Mouse (Mus musculus): ENCODE measurements around the gene Stat2. TPM values are rescaled to one million over a fixed set of nuclear protein-coding genes. Genes with fewer than 3 reads are reported as not detected.

Stat2 gene
- polyA plus RNA-seq (2014; fragmentation: Nextera tagmentation; extraction: Ambion mirVana), result 12.0 and 12.8 TPM in 2 replicates

DNA sequence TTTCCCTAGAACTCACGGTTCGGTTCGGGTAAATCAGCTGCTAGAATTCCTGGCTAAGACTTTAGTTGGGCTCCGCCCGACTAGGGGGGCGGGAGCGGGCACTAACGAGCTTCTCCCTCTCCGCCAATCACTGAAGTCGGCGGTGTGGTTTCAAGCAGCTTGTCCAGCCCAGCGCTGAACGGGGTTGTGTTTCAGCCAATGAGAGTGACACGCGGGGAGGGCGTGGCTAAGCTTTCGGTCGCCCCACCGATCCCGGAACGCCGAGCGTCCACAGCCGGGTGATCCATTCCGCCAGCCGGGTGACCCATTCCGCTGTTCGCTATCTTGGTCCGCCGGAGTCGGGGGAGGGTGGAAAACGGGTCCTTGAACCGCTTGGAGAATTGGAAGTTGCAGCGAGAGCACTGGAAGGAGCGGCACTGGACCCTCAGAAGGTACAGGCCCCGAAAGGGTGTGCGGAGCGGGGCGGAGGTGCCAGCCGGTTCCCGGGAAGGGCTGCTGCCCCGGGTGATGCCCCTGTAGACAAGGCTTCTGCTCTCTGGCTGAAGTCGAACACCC is at the start of gene Stat2:
Gene Stat2 (plus strand): TSS at position 273 of the 555 bp plus-strand sequence.
- H3K27ac ChIP-seq (ENCODE audit: low read depth), result peak within 1 kb of the TSS; percentile 74
- under 1% methylated on average over 43 of the region's 43 CpGs for WGBS
- DNase-seq (ENCODE audit: low spot score), result peak; percentile 96
- no peaks in the 10 kb centered on the region for H3K27me3 ChIP-seq (replicated peaks; ENCODE audit: control insufficient read depth, insufficient read depth, low read length)
- peak within 1 kb of the TSS; percentile 79 for H3K4me2 ChIP-seq (ENCODE audit: low read length)
- peak within 1 kb of the TSS; percentile 78 for H3K4me3 ChIP-seq (ENCODE audit: low read depth, low read length)
- peak within 1 kb of the TSS; percentile 64 for H3K9ac ChIP-seq (ENCODE audit: low read length)
- no peaks in the 10 kb centered on the region; the same call in 1 of the 2 replicates for H3K4me1 ChIP-seq (replicated peaks; ENCODE audit: control insufficient read depth, insufficient read depth, low read length)
- H3K36me3 ChIP-seq (ENCODE audit: control insufficient read depth, insufficient read depth, low read length), result no peaks in the 10 kb centered on the region
- no peaks in the 10 kb centered on the region for H3K9me3 ChIP-seq (ENCODE audit: control insufficient read depth, low read length)
- peak; percentile 100 for ATAC-seq (replicated peaks; ENCODE audit: low FRiP score, low TSS enrichment, low read depth)

DNA sequence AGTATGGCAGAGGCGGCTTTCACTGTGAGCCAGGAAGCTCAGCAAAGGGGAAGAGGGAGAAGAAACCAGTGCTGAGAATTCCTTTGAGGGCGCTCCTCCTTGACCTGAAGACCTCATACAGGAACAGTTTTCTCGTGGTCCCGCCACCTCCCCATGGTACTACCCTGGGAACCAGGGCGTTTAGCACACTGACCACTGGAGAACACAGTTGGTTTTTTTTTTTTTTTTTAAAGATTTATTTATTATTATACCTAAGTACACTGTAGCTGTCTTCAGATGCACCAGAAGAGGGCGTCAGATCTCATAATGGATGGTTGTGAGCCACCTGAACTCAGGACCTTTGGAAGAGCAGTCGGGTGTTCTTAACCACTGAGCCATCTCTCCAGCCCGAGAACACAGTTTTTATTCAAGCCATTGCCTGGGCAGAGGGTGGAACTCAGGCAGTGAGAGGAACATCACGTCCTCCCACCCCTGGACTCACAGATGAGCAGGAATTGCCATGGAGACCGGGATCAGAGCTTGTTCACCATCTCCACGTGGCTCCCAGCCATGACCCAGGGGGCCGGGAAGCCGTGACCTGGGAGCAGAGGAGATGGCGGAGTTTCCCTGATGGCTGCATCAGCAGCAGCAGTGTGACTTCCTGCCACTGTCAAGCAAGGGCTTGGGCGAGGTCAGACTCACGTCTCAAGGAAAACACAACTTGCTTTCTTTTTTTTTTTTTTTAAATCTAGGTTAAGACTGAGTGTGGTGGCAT is 48.6 kb upstream of the Stat2 start:
- WGBS, result 61% methylated on average over 16 of the region's 16 CpGs
- Histone ChIP-seq H3K4me2 (ENCODE audit: low read length) (no peak overlapping the region), H3K27me3 (replicated peaks; ENCODE audit: control insufficient read depth, insufficient read depth, low read length) (no peaks in the 10 kb centered on the region), H3K9me3 (ENCODE audit: control insufficient read depth, low read length) (no peaks in the 10 kb centered on the region), H3K27ac (ENCODE audit: low read depth) (no peak overlapping the region), H3K9ac (ENCODE audit: low read length) (no peak overlapping the region), H3K4me3 (ENCODE audit: low read depth, low read length) (no peak overlapping the region), H3K4me1 (replicated peaks; ENCODE audit: control insufficient read depth, insufficient read depth, low read length) (no peaks in the 10 kb centered on the region), H3K36me3 (ENCODE audit: control insufficient read depth, insufficient read depth, low read length) (no peaks in the 10 kb centered on the region)
- DNase-seq (ENCODE audit: low spot score), result no peak
- no peak for ATAC-seq (replicated peaks; ENCODE audit: low FRiP score, low TSS enrichment, low read depth)

DNA sequence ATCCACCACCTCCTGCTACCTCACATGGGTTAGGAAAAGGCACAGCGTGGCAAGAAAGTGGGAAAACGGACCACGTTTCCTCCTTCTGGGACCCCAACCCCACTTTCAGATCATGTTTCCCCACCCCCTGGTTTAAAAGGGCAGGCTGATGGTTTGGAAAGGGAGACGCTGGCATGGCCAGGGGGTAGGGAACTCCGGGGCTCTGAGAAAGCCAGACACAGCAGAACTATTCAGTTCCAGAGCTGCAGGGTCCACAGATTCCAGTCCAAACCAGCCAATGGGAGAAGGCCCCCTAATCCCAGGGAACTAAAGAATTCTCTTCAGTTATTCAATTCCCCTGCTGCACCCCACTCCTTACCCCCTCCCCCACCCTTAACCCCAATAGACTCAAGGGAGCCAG is 45.3 kb upstream of the Stat2 start:
- Histone ChIP-seq H3K4me3 (ENCODE audit: low read depth, low read length) (no peak overlapping the region), H3K9ac (ENCODE audit: low read length) (no peak overlapping the region), H3K36me3 (ENCODE audit: control insufficient read depth, insufficient read depth, low read length) (no peaks in the 10 kb centered on the region), H3K27me3 (replicated peaks; ENCODE audit: control insufficient read depth, insufficient read depth, low read length) (no peaks in the 10 kb centered on the region), H3K4me2 (ENCODE audit: low read length) (no peak overlapping the region), H3K27ac (ENCODE audit: low read depth) (no peak overlapping the region), H3K4me1 (replicated peaks; ENCODE audit: control insufficient read depth, insufficient read depth, low read length) (no peaks in the 10 kb centered on the region), H3K9me3 (ENCODE audit: control insufficient read depth, low read length) (no peaks in the 10 kb centered on the region)
- WGBS, result 50% methylated on average over 5 of the region's 5 CpGs
- DNase-seq (ENCODE audit: low spot score) (no peak), ATAC-seq (replicated peaks; ENCODE audit: low FRiP score, low TSS enrichment, low read depth) (no peak)

GRCm38 (mm10) chr10:128225538-128225937 is 44.8 kb upstream of the Stat2 start, which contains the start of gene Mip:
Gene Mip (plus strand): TSS chr10:128225838.
- no peak within 1 kb of the TSS for H3K4me2 ChIP-seq (ENCODE audit: low read length)
- no peak within 1 kb of the TSS for H3K9ac ChIP-seq (ENCODE audit: low read length)
- no peaks in the 10 kb centered on the region for H3K36me3 ChIP-seq (ENCODE audit: control insufficient read depth, insufficient read depth, low read length)
- WGBS, result 48% methylated on average over 4 of the region's 4 CpGs
- no peaks in the 10 kb centered on the region for H3K9me3 ChIP-seq (ENCODE audit: control insufficient read depth, low read length)
- H3K27ac ChIP-seq (ENCODE audit: low read depth), result no peak within 1 kb of the TSS
- H3K4me1 ChIP-seq (replicated peaks; ENCODE audit: control insufficient read depth, insufficient read depth, low read length), result no peaks in the 10 kb centered on the region
- ATAC-seq (replicated peaks; ENCODE audit: low FRiP score, low TSS enrichment, low read depth) (no peak), DNase-seq (ENCODE audit: low spot score) (no peak)
- no peaks in the 10 kb centered on the region for H3K27me3 ChIP-seq (replicated peaks; ENCODE audit: control insufficient read depth, insufficient read depth, low read length)
- no peak within 1 kb of the TSS for H3K4me3 ChIP-seq (ENCODE audit: low read depth, low read length)

DNA sequence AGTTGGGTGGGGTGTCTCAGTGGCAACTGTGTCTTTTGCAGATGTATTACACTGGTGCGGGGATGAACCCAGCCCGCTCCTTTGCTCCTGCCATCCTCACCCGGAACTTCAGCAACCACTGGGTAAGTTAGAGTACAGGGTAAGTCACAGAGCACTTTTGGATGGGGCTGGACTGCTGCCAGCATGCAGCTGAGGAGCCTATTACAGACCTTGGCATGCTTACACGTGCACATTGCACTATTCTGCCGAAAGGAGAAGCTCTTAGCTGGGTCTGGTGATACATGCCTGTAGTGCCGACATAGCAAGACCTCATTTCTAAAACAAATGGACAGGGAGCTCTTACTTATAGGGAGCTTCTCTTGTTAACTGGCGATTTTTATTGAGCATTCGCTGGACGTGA is 42.8 kb upstream of the Stat2 start:
- no peak for ATAC-seq (replicated peaks; ENCODE audit: low FRiP score, low TSS enrichment, low read depth)
- no peaks in the 10 kb centered on the region for H3K27me3 ChIP-seq (replicated peaks; ENCODE audit: control insufficient read depth, insufficient read depth, low read length)
- H3K27ac ChIP-seq (ENCODE audit: low read depth), result no peak overlapping the region
- no peaks in the 10 kb centered on the region for H3K9me3 ChIP-seq (ENCODE audit: control insufficient read depth, low read length)
- peaks cover 8% of the 10 kb centered on the region for H3K4me1 ChIP-seq (replicated peaks; ENCODE audit: control insufficient read depth, insufficient read depth, low read length)
- H3K36me3 ChIP-seq (ENCODE audit: control insufficient read depth, insufficient read depth, low read length), result no peaks in the 10 kb centered on the region
- WGBS, result 79% methylated on average over 9 of the region's 9 CpGs
- H3K4me3 ChIP-seq (ENCODE audit: low read depth, low read length), result no peak overlapping the region
- no peak overlapping the region for H3K9ac ChIP-seq (ENCODE audit: low read length)
- no peak for DNase-seq (ENCODE audit: low spot score)
- no peak overlapping the region for H3K4me2 ChIP-seq (ENCODE audit: low read length)

GRCm38 (mm10) chr10:128228009-128228408 is 42.4 kb upstream of the Stat2 start:
- Histone ChIP-seq H3K4me2 (ENCODE audit: low read length) (no peak overlapping the region), H3K9ac (ENCODE audit: low read length) (no peak overlapping the region), H3K4me3 (ENCODE audit: low read depth, low read length) (no peak overlapping the region), H3K9me3 (ENCODE audit: control insufficient read depth, low read length) (no peaks in the 10 kb centered on the region), H3K36me3 (ENCODE audit: control insufficient read depth, insufficient read depth, low read length) (no peaks in the 10 kb centered on the region), H3K27me3 (replicated peaks; ENCODE audit: control insufficient read depth, insufficient read depth, low read length) (no peaks in the 10 kb centered on the region), H3K4me1 (replicated peaks; ENCODE audit: control insufficient read depth, insufficient read depth, low read length) (peaks cover 8% of the 10 kb centered on the region), H3K27ac (ENCODE audit: low read depth) (no peak overlapping the region)
- no peak for DNase-seq (ENCODE audit: low spot score)
- 93% methylated on average over 8 of the region's 8 CpGs for WGBS
- no peak for ATAC-seq (replicated peaks; ENCODE audit: low FRiP score, low TSS enrichment, low read depth)

GRCm38 (mm10) chr10:128230582-128230981 is 39.8 kb upstream of the Stat2 start:
- Histone ChIP-seq H3K4me3 (ENCODE audit: low read depth, low read length) (no peak overlapping the region), H3K27me3 (replicated peaks; ENCODE audit: control insufficient read depth, insufficient read depth, low read length) (no peaks in the 10 kb centered on the region), H3K4me2 (ENCODE audit: low read length) (no peak overlapping the region; the same call in 1 of the 2 replicates), H3K36me3 (ENCODE audit: control insufficient read depth, insufficient read depth, low read length) (0 out of 2 replicates have a peak, but pooled peaks cover 11% of the 10 kb centered on the region), H3K9ac (ENCODE audit: low read length) (no peak overlapping the region), H3K4me1 (replicated peaks; ENCODE audit: control insufficient read depth, insufficient read depth, low read length) (peaks cover 8% of the 10 kb centered on the region), H3K9me3 (ENCODE audit: control insufficient read depth, low read length) (no peaks in the 10 kb centered on the region), H3K27ac (ENCODE audit: low read depth) (peak overlapping the region; percentile 93; the same call in 1 of the 2 replicates)
- DNase-seq (ENCODE audit: low spot score) (no peak), ATAC-seq (replicated peaks; ENCODE audit: low FRiP score, low TSS enrichment, low read depth) (no peak)
- WGBS, result 67% methylated on average over 12 of the region's 12 CpGs

- Histone ChIP-seq H3K9me3 (ENCODE audit: control insufficient read depth, low read length) (no peaks in the 10 kb centered on the region), H3K9ac (ENCODE audit: low read length) (peak overlapping the region; percentile 62), H3K36me3 (ENCODE audit: control insufficient read depth, insufficient read depth, low read length) (0 out of 2 replicates have a peak, but pooled peaks cover 11% of the 10 kb centered on the region), H3K27ac (ENCODE audit: low read depth) (peak overlapping the region; percentile 93; the same call in 1 of the 2 replicates), H3K27me3 (replicated peaks; ENCODE audit: control insufficient read depth, insufficient read depth, low read length) (no peaks in the 10 kb centered on the region), H3K4me3 (ENCODE audit: low read depth, low read length) (peak overlapping the region; percentile 58), H3K4me1 (replicated peaks; ENCODE audit: control insufficient read depth, insufficient read depth, low read length) (peaks cover 8% of the 10 kb centered on the region), H3K4me2 (ENCODE audit: low read length) (peak overlapping the region; percentile 70)
- 9% methylated on average over 5 of the region's 5 CpGs for WGBS
- no peak for DNase-seq (ENCODE audit: low spot score)
- no peak for ATAC-seq (replicated peaks; ENCODE audit: low FRiP score, low TSS enrichment, low read depth)
Measured at GRCm38 (mm10) chr10:128231146-128231545, 39.2 kb upstream of the Stat2 start.
